Mouse (Mus musculus): ENCODE data around the gene Ngdn. TPM values are rescaled to one million over a fixed set of nuclear protein-coding genes. Genes with fewer than 3 reads are reported as not detected.
"Not testable (repeated sequence)": the region's sequence is repeated elsewhere in the genome, so short reads cannot be mapped to it uniquely, and the experiment has no call there.

Gene Ngdn
- polyA plus RNA-seq (2015; fragmentation: Nextera tagmentation; extraction: Ambion mirVana), result 81.2 and 88.0 TPM in 2 replicates

- ATAC-seq (ENCODE audit: insufficient read depth, low FRiP score, low read depth), result peak; percentile 96
- WGBS, result under 1% methylated on average over 36 of the region's 36 CpGs
Observed at GRCm38 (mm10) chr14:55014991-55015766, at the start of gene Ngdn. Gene Ngdn, plus strand, starts transcription at chr14:55015454.

DNA sequence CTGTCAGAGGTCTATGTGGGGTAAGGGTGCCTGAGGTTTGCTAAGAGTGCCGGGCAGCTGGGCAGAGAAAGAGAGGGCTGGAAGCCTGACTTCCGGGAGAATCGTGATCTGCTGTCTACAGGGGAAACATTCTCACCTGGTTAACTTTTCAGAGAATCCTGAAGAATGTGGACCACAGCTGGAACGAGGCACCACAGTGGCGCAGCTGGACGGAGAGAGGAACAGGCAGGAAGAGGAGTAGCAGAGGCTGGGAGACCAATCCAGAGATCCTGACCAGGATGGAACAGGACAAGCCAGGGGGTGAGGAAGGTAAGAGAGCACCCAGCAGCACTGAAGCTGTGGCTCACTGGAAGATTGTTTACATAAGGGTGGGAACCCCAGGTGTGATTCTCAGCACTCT, 49.6 kb upstream of the Ngdn start:
- 45% methylated on average over 6 of the region's 6 CpGs for WGBS
- no peak for ATAC-seq (ENCODE audit: insufficient read depth, low FRiP score, low read depth)

More at GRCm38 (mm10) chr14:55014991-55015766, at the start of gene Ngdn:
- no peaks in the 10 kb centered on the region for H3K27me3 ChIP-seq (replicated peaks)
- H3K4me1 ChIP-seq, result no peaks in the 10 kb centered on the region
- peak within 1 kb of the TSS; percentile 81 for H3K9ac ChIP-seq
- no peaks in the 10 kb centered on the region for H3K9me3 ChIP-seq
- H3K36me3 ChIP-seq, result peaks cover 14% of the 10 kb centered on the region; the same call in 1 of the 2 replicates
- H3K4me2 ChIP-seq, result peak within 1 kb of the TSS; percentile 70
- peak within 1 kb of the TSS; percentile 75 for H3K4me3 ChIP-seq (replicated peaks)
- H3K27ac ChIP-seq, result peak within 1 kb of the TSS; percentile 93

GRCm38 (mm10) chr14:54966320-54966977, 48.8 kb upstream of the Ngdn start, which contains the start of gene Myh6:
Gene Myh6, minus strand, starts transcription at chr14:54966927.
- Histone ChIP-seq H3K36me3 (no peaks in the 10 kb centered on the region), H3K4me2 (no peak within 1 kb of the TSS), H3K4me3 (replicated peaks) (no peak within 1 kb of the TSS), H3K9me3 (no peaks in the 10 kb centered on the region), H3K27me3 (replicated peaks) (no peaks in the 10 kb centered on the region), H3K4me1 (no peaks in the 10 kb centered on the region), H3K27ac (no peak within 1 kb of the TSS), H3K9ac (no peak within 1 kb of the TSS)
- WGBS, result 63% methylated on average over 7 of the region's 7 CpGs
- ATAC-seq (ENCODE audit: insufficient read depth, low FRiP score, low read depth), result no peak

More for the DNA sequence above, 49.6 kb upstream of the Ngdn start:
- H3K27me3 ChIP-seq (replicated peaks), result no peaks in the 10 kb centered on the region
- H3K9me3 ChIP-seq, result no peaks in the 10 kb centered on the region
- no peak overlapping the region for H3K9ac ChIP-seq
- no peaks in the 10 kb centered on the region for H3K4me1 ChIP-seq
- H3K36me3 ChIP-seq, result no peaks in the 10 kb centered on the region
- no peak overlapping the region for H3K4me3 ChIP-seq (replicated peaks)
- no peak overlapping the region for H3K4me2 ChIP-seq
- no peak overlapping the region for H3K27ac ChIP-seq

DNA sequence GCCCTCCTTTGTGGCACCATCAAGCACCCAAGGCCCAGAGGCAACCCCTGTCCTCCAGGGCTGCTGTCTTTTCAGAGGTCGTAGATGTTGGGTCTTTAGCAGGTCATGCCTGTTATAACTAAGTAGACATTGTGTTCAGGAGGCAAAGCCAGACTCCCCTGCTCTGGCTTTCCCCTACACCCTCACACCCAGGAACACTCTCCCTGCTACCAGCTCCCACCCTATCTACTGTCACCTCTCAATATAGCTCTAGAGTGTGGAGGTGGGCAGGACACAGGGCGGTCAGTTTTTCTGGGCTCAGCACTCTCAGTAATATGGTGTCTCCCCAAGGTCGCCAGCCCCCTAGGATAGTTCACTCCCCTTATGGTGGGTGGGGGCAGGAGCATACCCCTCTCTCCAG, 47.4 kb upstream of the Ngdn start:
- Histone ChIP-seq H3K36me3 (no peaks in the 10 kb centered on the region), H3K9ac (no peak overlapping the region), H3K4me1 (no peaks in the 10 kb centered on the region), H3K9me3 (no peaks in the 10 kb centered on the region), H3K4me3 (replicated peaks) (no peak overlapping the region), H3K4me2 (no peak overlapping the region), H3K27ac (no peak overlapping the region), H3K27me3 (replicated peaks) (no peaks in the 10 kb centered on the region)
- ATAC-seq (ENCODE audit: insufficient read depth, low FRiP score, low read depth), result no peak
- 91% methylated on average over 3 of the region's 3 CpGs for WGBS

DNA sequence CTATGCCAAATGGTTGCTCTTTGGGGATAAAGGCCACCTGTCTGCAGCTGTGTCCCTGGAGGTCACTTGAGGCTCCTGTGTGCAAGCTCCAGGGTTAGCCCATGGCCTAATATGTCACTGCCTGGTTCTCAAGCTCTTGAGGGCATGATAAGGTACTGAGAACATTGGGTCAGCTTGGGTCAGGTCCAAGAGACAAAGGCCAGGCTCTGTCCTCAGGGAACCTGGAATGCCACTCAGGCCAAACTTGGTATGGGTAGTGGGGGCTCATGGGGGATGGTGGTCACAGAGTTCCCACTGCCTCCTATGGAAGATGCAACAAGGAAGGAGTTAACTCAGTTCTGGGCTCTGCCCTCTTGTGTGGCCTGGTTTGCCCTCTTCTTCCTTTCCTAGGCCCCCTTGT, 46.9 kb upstream of the Ngdn start:
- no peaks in the 10 kb centered on the region for H3K36me3 ChIP-seq
- no peak overlapping the region for H3K27ac ChIP-seq
- no peak overlapping the region for H3K4me2 ChIP-seq
- H3K4me3 ChIP-seq (replicated peaks), result no peak overlapping the region
- ATAC-seq (ENCODE audit: insufficient read depth, low FRiP score, low read depth), result no peak
- no peaks in the 10 kb centered on the region for H3K4me1 ChIP-seq
- no peaks in the 10 kb centered on the region for H3K9me3 ChIP-seq
- H3K27me3 ChIP-seq (replicated peaks), result no peaks in the 10 kb centered on the region
- H3K9ac ChIP-seq, result no peak overlapping the region

- not testable (repeated sequence) for H3K4me3 ChIP-seq (replicated peaks); H3K9ac ChIP-seq; H3K36me3 ChIP-seq; H3K4me2 ChIP-seq; H3K4me1 ChIP-seq; ATAC-seq (ENCODE audit: insufficient read depth, low FRiP score, low read depth); H3K9me3 ChIP-seq; H3K27me3 ChIP-seq (replicated peaks); H3K27ac ChIP-seq
- WGBS, result 91% methylated on average over 11 of the region's 11 CpGs
Observed at GRCm38 (mm10) chr14:54972786-54973185, 42.5 kb upstream of the Ngdn start.

- H3K4me2 ChIP-seq, result no peak overlapping the region
- H3K4me1 ChIP-seq, result no peaks in the 10 kb centered on the region
- no peaks in the 10 kb centered on the region for H3K9me3 ChIP-seq
- no peaks in the 10 kb centered on the region for H3K36me3 ChIP-seq
- no peaks in the 10 kb centered on the region for H3K27me3 ChIP-seq (replicated peaks)
- WGBS, result 82% methylated on average over 6 of the region's 6 CpGs
- no peak overlapping the region for H3K4me3 ChIP-seq (replicated peaks)
- H3K9ac ChIP-seq, result no peak overlapping the region
- no peak for ATAC-seq (ENCODE audit: insufficient read depth, low FRiP score, low read depth)
- no peak overlapping the region for H3K27ac ChIP-seq
Observed at GRCm38 (mm10) chr14:54974068-54974791, 41.0 kb upstream of the Ngdn start.

DNA sequence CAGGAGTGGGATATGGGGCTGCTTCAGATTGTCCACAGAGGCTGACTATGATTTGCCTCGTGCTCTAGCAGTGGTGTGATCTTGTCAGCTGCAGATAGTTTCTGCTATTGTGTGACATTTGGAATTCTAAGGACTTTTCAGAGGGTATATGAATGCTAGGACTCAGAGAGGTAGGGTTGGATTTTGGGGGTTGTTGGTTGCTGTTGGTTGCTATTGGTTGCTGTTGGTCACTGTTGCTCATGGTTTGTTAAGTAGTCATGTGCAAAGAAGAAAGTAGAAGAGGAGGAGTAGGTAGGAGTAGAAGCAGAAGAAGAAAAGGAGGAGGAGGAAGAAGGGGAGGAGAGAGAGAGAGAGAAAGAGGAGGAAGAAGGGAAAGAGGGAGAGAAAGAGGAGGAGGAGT, 38.6 kb upstream of the Ngdn start, which contains the start of gene Gm17428:
TSS of gene Gm17428 (plus strand) at position 301 of the 400 bp plus-strand sequence.
- Histone ChIP-seq H3K4me2 (no peak within 1 kb of the TSS), H3K4me1 (no peaks in the 10 kb centered on the region), H3K36me3 (no peaks in the 10 kb centered on the region), H3K9me3 (no peaks in the 10 kb centered on the region), H3K27ac (no peak within 1 kb of the TSS), H3K9ac (no peak within 1 kb of the TSS), H3K27me3 (replicated peaks) (no peaks in the 10 kb centered on the region), H3K4me3 (replicated peaks) (no peak within 1 kb of the TSS)
- no peak for ATAC-seq (ENCODE audit: insufficient read depth, low FRiP score, low read depth)
- 64% methylated on average over 1 of the region's 1 CpGs for WGBS

DNA sequence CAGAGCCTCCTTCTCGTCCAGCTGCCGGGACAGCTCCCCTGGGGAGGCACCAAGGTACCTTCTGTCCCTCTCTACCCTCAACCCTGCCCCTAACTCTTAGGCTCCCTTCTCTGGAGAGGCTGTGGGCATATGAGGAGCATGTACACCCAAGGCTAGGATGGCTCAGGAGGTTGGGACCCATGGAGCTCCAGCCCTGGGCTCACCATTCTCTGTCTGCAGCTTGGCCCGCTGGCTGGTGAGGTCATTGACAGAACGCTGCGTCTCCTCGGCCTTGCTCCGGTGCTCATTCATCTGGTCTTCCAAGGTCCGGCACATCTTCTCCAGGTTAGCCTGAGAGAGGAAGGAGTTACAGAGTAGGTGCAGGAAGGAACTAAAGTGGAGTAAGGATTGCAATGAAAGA, 36.6 kb upstream of the Ngdn start:
- no peak overlapping the region for H3K9ac ChIP-seq
- H3K4me2 ChIP-seq, result no peak overlapping the region
- H3K4me3 ChIP-seq (replicated peaks), result no peak overlapping the region
- H3K27me3 ChIP-seq (replicated peaks), result no peaks in the 10 kb centered on the region
- no peak for ATAC-seq (ENCODE audit: insufficient read depth, low FRiP score, low read depth)
- no peak overlapping the region for H3K27ac ChIP-seq
- H3K4me1 ChIP-seq, result no peaks in the 10 kb centered on the region
- no peaks in the 10 kb centered on the region for H3K36me3 ChIP-seq
- 85% methylated on average over 8 of the region's 8 CpGs for WGBS
- no peaks in the 10 kb centered on the region for H3K9me3 ChIP-seq

DNA sequence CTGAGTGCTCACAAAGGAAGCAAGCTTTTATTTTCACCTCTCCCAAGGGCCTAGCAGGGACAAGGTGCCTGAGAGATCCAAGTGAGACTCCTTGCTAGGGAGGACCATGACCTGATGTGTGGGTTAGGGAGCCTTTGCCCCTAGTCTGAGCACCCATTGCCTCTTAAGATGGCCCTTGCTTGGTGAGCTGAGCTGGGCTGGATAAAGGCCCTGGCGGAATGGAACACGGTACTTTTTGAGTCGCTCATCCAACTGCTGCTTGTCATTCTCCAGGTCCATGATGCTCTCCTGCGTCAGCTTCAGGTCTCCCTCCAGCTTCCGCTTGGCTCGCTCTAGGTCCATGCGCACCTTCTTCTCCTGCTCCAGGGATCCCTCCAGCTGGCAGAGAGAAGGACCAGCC, 33.3 kb upstream of the Ngdn start:
- Histone ChIP-seq H3K4me3 (replicated peaks) (no peak overlapping the region), H3K27ac (no peak overlapping the region), H3K9ac (no peak overlapping the region), H3K27me3 (replicated peaks) (no peaks in the 10 kb centered on the region), H3K36me3 (no peaks in the 10 kb centered on the region), H3K9me3 (no peaks in the 10 kb centered on the region), H3K4me1 (no peaks in the 10 kb centered on the region), H3K4me2 (no peak overlapping the region)
- ATAC-seq (ENCODE audit: insufficient read depth, low FRiP score, low read depth), result no peak
- WGBS, result 93% methylated on average over 7 of the region's 7 CpGs

- not testable (repeated sequence) for H3K27ac ChIP-seq; H3K4me2 ChIP-seq; H3K27me3 ChIP-seq (replicated peaks); H3K9me3 ChIP-seq; ATAC-seq (ENCODE audit: insufficient read depth, low FRiP score, low read depth); H3K9ac ChIP-seq; H3K4me1 ChIP-seq; H3K4me3 ChIP-seq (replicated peaks); H3K36me3 ChIP-seq
- WGBS, result 88% methylated on average over 9 of the region's 9 CpGs
Observed at GRCm38 (mm10) chr14:54988350-54988874, 26.8 kb upstream of the Ngdn start.

- H3K9ac ChIP-seq, result no peak overlapping the region
- no peaks in the 10 kb centered on the region for H3K9me3 ChIP-seq
- H3K27ac ChIP-seq, result no peak overlapping the region
- H3K4me1 ChIP-seq, result no peaks in the 10 kb centered on the region
- H3K4me3 ChIP-seq (replicated peaks), result no peak overlapping the region
- ATAC-seq (ENCODE audit: insufficient read depth, low FRiP score, low read depth), result no peak
- H3K27me3 ChIP-seq (replicated peaks), result no peaks in the 10 kb centered on the region
- no peak overlapping the region for H3K4me2 ChIP-seq
- H3K36me3 ChIP-seq, result no peaks in the 10 kb centered on the region
- 88% methylated on average over 13 of the region's 13 CpGs for WGBS
Observed at GRCm38 (mm10) chr14:54988882-54989281, 26.4 kb upstream of the Ngdn start.
